In genomic region chr2:32712934-32713817, GRCm38 (mm10) we compare ENCODE assay signal across 8 mouse cellular contexts. TPM values are rescaled to one million over a fixed set of nuclear protein-coding genes. Genes with fewer than 3 reads are reported as not detected.
DNase-seq lines count a peak whose midpoint lies in the region; ATAC-seq lines count a peak whose summit lies in the region.

Cdk9 (minus strand) TSS chr2:32713076.

- H3K4me2 ChIP-seq in heart, embryonic 13.5 days, result peak within 1 kb of the TSS; percentile 81
- peak within 1 kb of the TSS; percentile 83 for H3K4me2 ChIP-seq in liver, embryonic 12.5 days
- peak within 1 kb of the TSS; percentile 86 for H3K4me2 ChIP-seq in stomach, embryonic 15.5 days

- H3K36me3 ChIP-seq in heart, embryonic 13.5 days, result peaks cover 34% of the 10 kb centered on the region
- H3K36me3 ChIP-seq in liver, embryonic 12.5 days, result peaks cover 36% of the 10 kb centered on the region
- peaks cover 25% of the 10 kb centered on the region for H3K36me3 ChIP-seq in stomach, embryonic 15.5 days

- under 1% methylated on average over 64 of the region's 79 CpGs for WGBS in heart, embryonic 13.5 days
- WGBS in liver, embryonic 12.5 days (ENCODE audit: insufficient replicate concordance), result 1% methylated on average over 36 of the region's 79 CpGs
- under 1% methylated on average over 43 of the region's 79 CpGs for WGBS in stomach, embryonic 15.5 days

- H3K4me1 ChIP-seq in heart, embryonic 13.5 days, result peaks cover 38% of the 10 kb centered on the region
- H3K4me1 ChIP-seq in liver, embryonic 12.5 days, result peaks cover 45% of the 10 kb centered on the region
- H3K4me1 ChIP-seq in stomach, embryonic 15.5 days, result peaks cover 28% of the 10 kb centered on the region

- H3K9ac ChIP-seq in heart, embryonic 13.5 days, result peak within 1 kb of the TSS; percentile 97
- peak within 1 kb of the TSS; percentile 90 for H3K9ac ChIP-seq in liver, embryonic 12.5 days
- peak within 1 kb of the TSS; percentile 75 for H3K9ac ChIP-seq in stomach, embryonic 15.5 days

- H3K4me3 ChIP-seq in heart, embryonic 13.5 days, result peak within 1 kb of the TSS; percentile 87
- H3K4me3 ChIP-seq in liver, embryonic 12.5 days, result peak within 1 kb of the TSS; percentile 93
- H3K4me3 ChIP-seq in stomach, embryonic 15.5 days (replicated peaks), result peak within 1 kb of the TSS; percentile 86

- peak within 1 kb of the TSS; percentile 99 for H3K27ac ChIP-seq in heart, embryonic 13.5 days (replicated peaks)
- peak within 1 kb of the TSS; percentile 93 for H3K27ac ChIP-seq in liver, embryonic 12.5 days
- H3K27ac ChIP-seq in stomach, embryonic 15.5 days, result peak within 1 kb of the TSS; percentile 97

- peak; percentile 97 for DNase-seq in CD4-positive helper T cell, adult 2 months (ENCODE audit: low read depth, low spot score)
- peak; percentile 84 for DNase-seq in brain, embryonic 18.5 days (ENCODE audit: low read depth, low spot score)
- peak; percentile 95 for DNase-seq in kidney, postnatal 10 days
- DNase-seq in natural killer cell, adult 2 months (ENCODE audit: low spot score in 2 of 2), result peak; percentile 95 to 96

- peak; percentile 84 for ATAC-seq in erythroid progenitor cell, adult 5-6 weeks (replicated peaks; ENCODE audit: low FRiP score, poor library complexity, severe bottlenecking)
- ATAC-seq in heart, embryonic 13.5 days (ENCODE audit: extremely low read depth, insufficient number of reproducible peaks, low FRiP score, low TSS enrichment), result peak; percentile 78
- peak; percentile 82 for ATAC-seq in liver, embryonic 12.5 days
- ATAC-seq in stomach, embryonic 15.5 days (ENCODE audit: insufficient read depth, low FRiP score, low read depth), result peak; percentile 87

- no peaks in the 10 kb centered on the region for H3K27me3 ChIP-seq in heart, embryonic 13.5 days (replicated peaks)
- no peaks in the 10 kb centered on the region for H3K27me3 ChIP-seq in liver, embryonic 12.5 days (replicated peaks)
- no peaks in the 10 kb centered on the region for H3K27me3 ChIP-seq in stomach, embryonic 15.5 days (replicated peaks)

- H3K9me3 ChIP-seq in heart, embryonic 13.5 days, result no peaks in the 10 kb centered on the region
- H3K9me3 ChIP-seq in liver, embryonic 12.5 days (replicated peaks), result no peaks in the 10 kb centered on the region
- no peaks in the 10 kb centered on the region for H3K9me3 ChIP-seq in stomach, embryonic 15.5 days

RNA-seq across cellular contexts. Expression of gene Cdk9, which starts in this region (rescaled TPM):
- total RNA-seq in erythroid progenitor cell, adult 5-6 weeks (2015; ENCODE audit: low replicate concordance), result 17.2 and 33.9 TPM in 2 replicates
- total RNA-seq in erythroid progenitor cell, adult 5-6 weeks (2017; ENCODE audit: low replicate concordance), result 26.2 and 29.3 TPM in 2 replicates
- 60.0 and 63.2 TPM in 2 replicates for polyA plus RNA-seq in heart, embryonic 13.5 days (2015; fragmentation: Nextera tagmentation; extraction: Ambion mirVana)
- polyA plus RNA-seq in liver, embryonic 12.5 days (2016; fragmentation: Nextera tagmentation; extraction: Ambion mirVana), result 85.3 and 86.1 TPM in 2 replicates
- polyA plus RNA-seq in stomach, embryonic 15.5 days (2015; fragmentation: Nextera tagmentation; extraction: Ambion mirVana), result 89.8 and 91.4 TPM in 2 replicates

Comparison
In these comparisons a context has a peak if more than half of its experiments do, and no peak if none do; other contexts are left out.
1. Peak in every context shown above with its lines: DNase-seq, ATAC-seq, H3K4me3 ChIP-seq and H3K27ac ChIP-seq.